Mouse (Mus musculus) liver, adult 2 months (tissue): ENCODE data around the gene Cerk. TPM values are rescaled to one million over a fixed set of nuclear protein-coding genes. Genes with fewer than 3 reads are reported as not detected.
"Not testable (repeated sequence)": the region's sequence is repeated elsewhere in the genome, so short reads cannot be mapped to it uniquely, and the experiment has no call there.

Experiments used
- DNase-seq: peaks from one replicate; pipeline ENCODE4 v3.0.0-alpha.2; 2011; ENCODE audit warnings: low read depth, low spot score; ENCODE audit errors: extremely low read depth
- H3K27ac ChIP-seq: fragments of 200-500 bp; replicated peaks from 2 replicates; pipeline ENCODE4 v1.5.1; 2012; ENCODE audit warnings: low read depth, mild to moderate bottlenecking, control low read depth, inconsistent platforms, low read length; ENCODE audit not compliant: insufficient read depth
- H3K27me3 ChIP-seq: fragments of 200-500 bp; 2 replicates; pipeline ENCODE4 v1.6.1; 2012; ENCODE audit warnings: mild to moderate bottlenecking, moderate library complexity, low read length, inconsistent platforms; ENCODE audit not compliant: control insufficient read depth, insufficient read depth
- H3K36me3 ChIP-seq: fragments of 200-500 bp; 2 replicates; pipeline ENCODE4 v1.6.1; 2012; ENCODE audit warnings: low read length, inconsistent platforms; ENCODE audit not compliant: control insufficient read depth, insufficient read depth
- H3K4me1 ChIP-seq: fragments of 200-500 bp; 2 replicates; pipeline ENCODE4 v1.6.1; 2011; ENCODE audit warnings: low read length; ENCODE audit not compliant: control insufficient read depth, insufficient read depth
- H3K4me3 ChIP-seq: fragments of 200-500 bp; 2 replicates; pipeline ENCODE4 v1.5.1; 2011; ENCODE audit warnings: low read depth, mild to moderate bottlenecking, control low read depth, low read length, moderate library complexity; ENCODE audit not compliant: insufficient read depth
- H3K79me2 ChIP-seq: fragments of 200-500 bp; 2 replicates; pipeline ENCODE4 v1.6.1; 2012; ENCODE audit warnings: inconsistent platforms, mild to moderate bottlenecking, low read length, moderate library complexity; ENCODE audit not compliant: control insufficient read depth, insufficient read depth
- H3K9ac ChIP-seq: fragments of 200-500 bp; 2 replicates; pipeline ENCODE4 v1.6.1; 2012; ENCODE audit warnings: low read depth, mild to moderate bottlenecking, control low read depth, inconsistent platforms, low read length
- CTCF ChIP-seq: fragments of 200-500 bp; IDR thresholded peaks from 2 replicates; pipeline ENCODE4 v1.5.1; 2011; ENCODE audit warnings: low read depth, low read length, control low read depth
- POLR2A ChIP-seq: fragments of 200-500 bp; IDR thresholded peaks from 2 replicates; pipeline ENCODE4 v1.6.1; 2011; ENCODE audit warnings: low read length, control low read depth; ENCODE audit not compliant: insufficient read depth; ENCODE audit errors: extremely low read depth
- WGBS: fragments of 180-500 bp; shearing (Covaris S2); methylation state at CpG from one replicate; pipeline ENCODE4 v1.1.7; 2018; 5-methylcytosine and 5-hydroxymethylcytosine counted together
- polyA plus RNA-seq: library from polyadenylated mRNA; depleted of rRNA; stranded (reverse); fragments of >200 nt; gene quantifications from 2 replicates; pipeline ENCODE4 v1.2.3, GENCODE M21; 2012
- total RNA-seq: library from RNA; depleted of rRNA; stranded (reverse); fragments of >200 nt; gene quantifications from 2 replicates; pipeline ENCODE4 v1.2.3, GENCODE M21; 2014

Cerk gene
- total and polyA plus RNA-seq, 2 experiments, result 2.7 to 3.0 TPM

- no peaks in the 10 kb centered on the region; the same call in 1 of the 2 replicates for H3K79me2 ChIP-seq
- H3K27ac ChIP-seq, result peak overlapping the region; percentile 34; the same call in 1 of the 2 replicates
- H3K36me3 ChIP-seq, result no peaks in the 10 kb centered on the region
- WGBS, result 92% methylated on average over 7 of the region's 7 CpGs
- H3K27me3 ChIP-seq, result no peaks in the 10 kb centered on the region
- TF ChIP-seq CTCF (no peak), POLR2A (no peak)
- no peaks in the 10 kb centered on the region; the same call in 1 of the 2 replicates for H3K4me1 ChIP-seq
- no peak overlapping the region for H3K4me3 ChIP-seq
- no peak overlapping the region for H3K9ac ChIP-seq
- no peak for DNase-seq
Observed at GRCm38 (mm10) chr15:86167032-86167655, 18.8 kb downstream of the Cerk start.

- no peak overlapping the region for H3K27ac ChIP-seq
- no peaks in the 10 kb centered on the region for H3K27me3 ChIP-seq
- no peaks in the 10 kb centered on the region; the same call in 1 of the 2 replicates for H3K79me2 ChIP-seq
- no peaks in the 10 kb centered on the region for H3K36me3 ChIP-seq
- H3K4me1 ChIP-seq, result no peaks in the 10 kb centered on the region; the same call in 1 of the 2 replicates
- H3K4me3 ChIP-seq, result no peak overlapping the region
- DNase-seq, result peak; percentile 38
- no peak overlapping the region for H3K9ac ChIP-seq
- TF ChIP-seq CTCF (no peak), POLR2A (no peak)
- 86% methylated on average over 24 of the region's 24 CpGs for WGBS
Observed at GRCm38 (mm10) chr15:86165811-86166590, 19.9 kb downstream of the Cerk start.

- Histone ChIP-seq H3K27ac (no peak overlapping the region), H3K27me3 (no peaks in the 10 kb centered on the region), H3K4me1 (no peaks in the 10 kb centered on the region), H3K36me3 (no peaks in the 10 kb centered on the region), H3K4me3 (no peak overlapping the region), H3K9ac (no peak overlapping the region), H3K79me2 (no peaks in the 10 kb centered on the region; the same call in 1 of the 2 replicates)
- DNase-seq, result no peak
- 89% methylated on average over 21 of the region's 21 CpGs for WGBS
- no peak for TF ChIP-seq POLR2A
- TF ChIP-seq CTCF, result no peak
Observed at GRCm38 (mm10) chr15:86164718-86165345, 21.1 kb downstream of the Cerk start.

- H3K79me2 ChIP-seq, H3K27me3 ChIP-seq, DNase-seq, H3K27ac ChIP-seq, H3K9ac ChIP-seq, H3K4me1 ChIP-seq, H3K4me3 ChIP-seq, H3K36me3 ChIP-seq: not testable (repeated sequence)
- WGBS, result 98% methylated on average over 3 of the region's 3 CpGs
- peak; percentile 41; the same call in 1 of the 2 replicates for TF ChIP-seq CTCF
Observed at GRCm38 (mm10) chr15:86161800-86162199, 24.1 kb downstream of the Cerk start.

- Histone ChIP-seq H3K4me3 (no peak overlapping the region), H3K27me3 (no peaks in the 10 kb centered on the region), H3K9ac (no peak overlapping the region), H3K36me3 (no peaks in the 10 kb centered on the region), H3K4me1 (no peaks in the 10 kb centered on the region), H3K27ac (no peak overlapping the region), H3K79me2 (no peaks in the 10 kb centered on the region)
- DNase-seq, result no peak
- WGBS, result 85% methylated on average over 10 of the region's 10 CpGs
- TF ChIP-seq CTCF, result no peak
- TF ChIP-seq POLR2A, result no peak
Observed at GRCm38 (mm10) chr15:86160906-86161305, 25.0 kb downstream of the Cerk start.
